Mouse (Mus musculus): ENCODE data around the gene Zyx.
A peak's percentile ranks its signal among the peaks of the same experiment; 100 is the strongest.

The Zyx gene

DNA sequence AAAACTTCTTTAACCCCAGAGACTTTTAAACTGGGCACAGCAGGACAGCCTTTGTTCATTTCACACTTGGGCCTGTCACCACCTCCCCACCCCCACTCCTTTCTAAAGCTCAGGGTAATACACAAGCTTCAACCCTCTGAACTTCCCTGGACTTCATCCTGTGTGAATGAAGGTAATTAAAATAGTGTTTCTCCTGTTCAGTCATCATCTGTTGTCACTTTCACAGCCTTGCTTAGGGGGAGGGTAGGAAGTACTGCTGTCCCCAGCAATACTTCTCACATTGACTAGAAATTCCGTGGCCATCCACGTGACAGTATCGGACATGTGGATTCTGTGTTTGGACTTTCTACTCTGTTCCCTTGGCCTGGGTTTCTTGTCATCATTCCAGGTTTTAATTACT is 20.4 kb downstream of the Zyx start:
- no peak for DNase-seq (ENCODE audit: low spot score)

DNA sequence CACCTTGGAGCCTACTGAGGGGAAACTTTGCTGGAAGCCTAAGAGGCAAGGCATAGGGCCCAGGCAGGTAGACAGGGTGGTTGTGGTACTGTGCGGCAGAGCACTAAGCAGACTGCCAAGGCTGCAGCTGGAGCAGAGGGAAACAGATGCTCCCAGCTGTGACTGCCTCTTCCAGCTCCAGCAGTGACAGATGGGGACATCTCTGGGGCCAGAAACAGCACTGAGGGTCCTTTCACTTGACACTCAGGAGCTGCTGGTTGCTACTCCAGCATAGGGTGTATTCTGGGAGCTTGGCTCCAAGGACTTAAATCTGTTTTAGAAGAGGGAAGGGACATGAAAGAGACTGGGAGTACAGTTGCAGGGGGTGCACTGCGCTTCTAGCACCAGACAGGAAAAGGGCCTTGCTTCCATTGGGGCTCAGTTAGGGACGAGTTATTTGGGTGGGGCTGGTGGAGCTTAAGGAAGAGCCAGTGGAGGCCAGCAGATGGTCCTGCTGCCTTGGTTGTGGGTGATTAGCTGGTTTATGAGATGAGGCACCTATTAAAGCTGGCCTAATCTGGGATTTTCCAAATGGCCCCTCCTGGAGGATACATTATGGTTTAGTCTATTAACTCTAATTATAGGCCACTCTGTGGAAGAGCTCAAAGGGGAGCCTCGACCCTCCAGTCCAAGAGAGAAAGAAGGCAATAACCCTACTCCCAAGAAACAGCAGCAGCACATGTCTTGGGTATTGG is 21.4 kb downstream of the Zyx start:
- no peak for DNase-seq (ENCODE audit: low spot score)

DNA sequence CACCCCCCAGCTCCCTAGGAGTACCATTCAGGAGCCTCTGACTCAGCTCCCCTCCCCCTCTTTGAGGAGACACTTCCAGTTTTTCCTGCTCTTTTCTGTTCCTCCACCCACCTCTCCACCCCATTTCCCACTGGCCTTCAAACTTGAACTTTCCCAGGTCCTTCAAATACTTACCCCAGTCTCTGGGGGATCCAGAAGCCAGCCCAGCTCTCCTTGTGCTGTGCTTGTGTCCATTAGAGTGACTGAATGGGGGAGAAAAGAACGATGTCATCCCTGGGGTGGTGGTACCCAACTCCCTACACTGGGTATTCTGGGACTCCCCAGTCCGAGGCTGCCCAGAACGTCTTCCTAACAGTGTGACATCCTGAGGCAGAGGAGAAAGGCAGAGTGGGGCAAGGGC is 22.6 kb downstream of the Zyx start:
- no peak for DNase-seq (ENCODE audit: low spot score)

- no peak for DNase-seq (ENCODE audit: low spot score)
Measured at GRCm38 (mm10) chr6:42372421-42372815, 23.0 kb downstream of the Zyx start.

DNA sequence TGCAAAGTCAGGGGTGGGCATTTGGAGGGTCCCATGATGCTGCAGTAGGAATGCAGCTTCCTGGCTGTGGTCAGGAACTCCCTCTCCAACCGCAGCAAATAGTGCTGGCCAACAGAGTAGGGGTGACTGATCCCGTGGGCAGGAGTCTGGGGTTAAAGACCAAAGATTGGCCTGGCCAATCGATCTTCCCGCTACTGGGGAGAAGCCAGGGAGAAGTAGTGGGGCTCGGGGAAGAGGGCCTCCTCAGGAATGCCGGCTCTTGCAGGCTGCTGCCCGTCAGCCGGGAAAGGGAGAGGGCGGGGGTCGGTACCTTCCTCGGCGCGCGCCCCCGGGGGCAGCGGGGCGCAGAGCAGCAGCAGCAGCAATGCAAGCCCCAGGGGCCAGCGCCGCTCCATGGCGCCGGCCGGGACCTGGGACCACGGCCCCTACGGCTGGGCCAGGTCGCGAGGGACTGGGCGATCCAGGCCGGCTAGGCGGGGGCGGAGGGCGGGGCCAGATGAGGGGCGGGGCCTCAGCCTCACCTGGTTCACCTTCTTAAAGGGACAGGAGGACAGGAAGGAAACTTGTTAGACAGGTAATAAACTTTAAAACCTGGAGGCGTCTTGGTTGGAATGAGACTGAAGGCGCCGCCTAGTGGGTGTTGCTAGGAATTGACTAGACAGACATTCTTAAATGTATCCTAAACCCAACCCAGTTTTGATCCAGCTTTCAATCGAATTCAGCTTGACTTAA is 23.6 kb downstream of the Zyx start, which contains the start of gene Epha1:
Gene Epha1, minus strand, starts transcription at position 453 of the 732 bp plus-strand sequence.
- DNase-seq (ENCODE audit: low spot score), result no peak

- no peak for DNase-seq (ENCODE audit: low spot score)
Measured at GRCm38 (mm10) chr6:42373669-42374430, 24.4 kb downstream of the Zyx start.

DNA sequence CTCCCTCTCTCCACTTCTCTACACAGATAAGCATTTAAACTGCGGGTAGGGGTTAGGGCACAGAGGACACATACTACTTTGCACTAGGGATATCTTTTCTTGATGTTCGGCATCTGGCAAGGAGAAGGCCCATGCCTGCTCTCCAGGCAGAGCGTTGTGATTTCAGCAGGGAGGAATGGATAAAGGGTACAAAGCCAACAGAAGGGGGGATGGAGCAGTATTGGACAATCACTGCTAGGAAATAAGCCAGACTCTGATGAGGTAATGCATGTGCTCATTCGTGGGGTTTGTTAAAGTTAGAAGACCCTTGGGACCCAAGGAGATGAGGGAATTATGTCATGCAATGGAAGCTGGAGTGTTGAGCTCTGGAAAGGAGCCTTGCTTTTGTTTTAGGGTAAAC is 25.3 kb downstream of the Zyx start:
- DNase-seq (ENCODE audit: low spot score), result no peak

DNA sequence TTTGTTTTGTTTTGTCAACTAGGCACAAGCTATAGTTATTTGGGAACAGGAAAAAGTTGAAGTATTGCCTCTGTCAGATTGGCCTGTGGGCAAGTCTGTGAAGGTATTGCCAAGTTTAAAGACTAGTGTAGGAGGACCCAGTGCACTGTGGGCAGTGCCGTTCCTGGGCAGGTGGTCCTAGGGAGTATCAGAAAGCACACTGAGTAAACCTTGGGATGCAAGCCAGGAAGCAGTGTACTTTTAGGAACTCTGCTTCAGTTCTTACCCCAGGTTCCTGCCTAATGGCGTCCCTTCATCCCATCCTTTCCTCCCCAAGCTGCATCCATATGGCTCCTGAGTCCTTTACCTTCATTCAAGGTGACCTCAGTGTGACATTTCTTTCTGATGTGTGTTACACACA is 25.7 kb downstream of the Zyx start:
- no peak for DNase-seq (ENCODE audit: low spot score)

- DNase-seq (ENCODE audit: low spot score), result no peak
Measured at GRCm38 (mm10) chr6:42376016-42376415, 26.6 kb downstream of the Zyx start.

DNA sequence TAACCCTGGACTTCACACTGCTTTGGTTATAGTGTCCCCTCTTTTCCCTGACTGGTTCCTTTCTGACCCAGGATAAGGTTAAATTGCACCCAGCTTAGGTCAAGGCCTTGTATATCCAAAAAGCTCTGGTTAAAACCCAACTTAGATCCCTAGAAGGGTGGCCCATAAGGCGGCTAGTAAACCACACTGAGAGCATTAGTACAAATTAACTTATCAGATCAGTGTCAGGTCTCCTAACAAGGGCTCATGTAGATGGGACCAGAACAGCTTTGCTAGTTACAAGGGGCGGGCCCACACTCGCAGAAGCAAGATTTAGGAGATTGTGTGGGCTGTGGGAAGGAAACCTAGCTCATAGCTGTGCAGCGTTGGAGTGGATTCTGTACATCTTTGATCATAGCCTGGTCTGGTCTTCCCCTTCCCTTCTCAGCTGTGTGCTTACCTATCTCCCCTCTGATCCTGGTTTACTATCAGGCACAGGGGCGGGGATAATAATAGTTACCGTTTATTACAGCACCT is 27.1 kb downstream of the Zyx start:
- no peak for DNase-seq (ENCODE audit: low spot score)

DNA sequence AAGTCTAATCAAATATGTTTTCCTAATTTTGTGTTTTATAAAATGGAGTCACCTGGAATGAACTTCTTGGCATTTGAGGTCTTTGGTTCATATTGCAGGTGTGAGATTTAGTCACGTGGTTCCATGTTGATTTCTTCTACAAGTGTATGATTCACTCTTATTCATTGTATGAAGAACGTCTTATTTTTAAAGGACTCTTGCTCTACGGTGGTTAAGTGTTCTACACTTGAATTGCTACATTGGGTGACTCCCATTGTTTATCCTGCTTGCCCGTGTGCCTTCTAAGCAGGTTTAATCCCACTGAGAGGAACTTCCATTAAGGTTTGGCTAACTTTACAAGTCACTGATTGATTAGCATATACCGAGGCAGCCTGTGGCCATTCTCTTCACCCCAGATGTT is 27.9 kb downstream of the Zyx start:
- DNase-seq (ENCODE audit: low spot score), result no peak

DNA sequence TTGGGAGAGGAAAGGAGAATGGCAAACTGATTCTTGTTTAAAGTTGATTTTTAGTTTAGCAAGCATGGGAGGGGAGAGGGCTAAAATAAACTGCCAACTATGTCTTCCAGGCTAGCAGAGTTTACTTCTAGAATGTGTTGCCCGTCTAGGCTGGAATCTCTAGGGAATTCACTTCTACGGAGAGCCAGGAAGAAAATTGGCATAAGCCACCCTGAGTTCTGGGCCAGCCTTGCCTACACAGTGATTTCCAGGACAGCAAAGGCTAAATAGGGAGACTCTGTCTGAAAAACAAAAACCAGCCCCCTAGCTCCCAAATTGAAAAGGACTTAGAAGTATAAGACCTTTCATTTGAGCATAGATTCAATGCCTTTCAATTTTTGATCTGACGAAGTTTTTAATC is 30.1 kb downstream of the Zyx start:
- DNase-seq (ENCODE audit: low spot score), result no peak

GRCm38 (mm10) chr6:42380416-42381144 is 31.1 kb downstream of the Zyx start:
- peak; percentile 17 for DNase-seq (ENCODE audit: low spot score)

- DNase-seq (ENCODE audit: low spot score), result no peak
Measured at GRCm38 (mm10) chr6:42381221-42381620, 31.8 kb downstream of the Zyx start.

DNA sequence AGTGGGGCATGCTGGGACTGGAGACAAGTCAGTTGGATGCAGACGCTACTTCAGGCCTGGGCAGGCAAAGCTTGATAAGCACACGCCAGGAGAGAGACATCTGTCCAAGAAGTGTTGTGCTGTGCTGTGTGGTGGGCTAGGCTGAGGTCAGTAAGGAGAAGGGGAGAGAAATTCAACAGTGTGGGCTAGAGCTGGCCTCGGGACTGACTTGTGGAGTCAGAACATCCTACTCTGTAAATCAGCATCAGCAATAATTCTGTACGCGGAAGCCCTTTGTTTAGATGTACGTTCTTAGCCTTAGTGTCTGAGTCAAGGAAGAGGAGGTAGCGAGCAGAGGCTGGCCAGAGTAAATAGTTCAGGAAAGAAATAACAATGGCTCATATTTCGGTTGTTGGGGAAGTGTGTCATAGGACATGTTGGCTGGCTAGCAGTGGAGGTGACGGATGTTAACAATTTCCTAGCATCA is 32.5 kb downstream of the Zyx start:
- DNase-seq (ENCODE audit: low spot score), result no peak

- DNase-seq (ENCODE audit: low spot score), result no peak
Measured at GRCm38 (mm10) chr6:42383360-42383759, 33.9 kb downstream of the Zyx start.

GRCm38 (mm10) chr6:42385635-42386034 is 36.2 kb downstream of the Zyx start:
- no peak for DNase-seq (ENCODE audit: low spot score)

DNA sequence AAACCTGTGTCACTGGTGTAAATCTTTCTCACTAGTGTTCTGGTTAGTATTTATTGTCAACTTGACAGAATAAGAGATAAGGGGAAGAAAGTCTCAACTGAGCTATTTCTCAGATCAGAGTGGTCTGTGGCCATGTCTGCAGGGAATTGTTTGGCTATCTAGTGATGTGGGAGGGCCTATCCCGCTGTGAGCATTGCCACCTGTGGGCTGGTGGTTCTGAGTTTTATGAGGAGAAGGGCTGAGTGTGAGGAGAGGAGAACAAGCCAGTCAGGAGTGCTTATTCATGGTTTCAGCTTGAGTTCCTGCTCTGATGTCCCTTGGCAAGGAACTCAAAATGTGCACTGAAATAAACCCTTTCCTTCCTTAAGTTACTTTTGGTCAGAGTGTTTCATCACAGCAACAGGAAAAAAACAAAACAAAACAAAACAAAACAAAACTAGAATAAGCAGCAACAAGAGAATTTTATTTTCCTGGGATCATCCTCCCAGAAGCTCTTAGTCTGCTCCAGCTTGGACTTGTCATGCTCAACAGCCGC is 42.4 kb downstream of the Zyx start:
- no peak for DNase-seq (ENCODE audit: low spot score)

DNA sequence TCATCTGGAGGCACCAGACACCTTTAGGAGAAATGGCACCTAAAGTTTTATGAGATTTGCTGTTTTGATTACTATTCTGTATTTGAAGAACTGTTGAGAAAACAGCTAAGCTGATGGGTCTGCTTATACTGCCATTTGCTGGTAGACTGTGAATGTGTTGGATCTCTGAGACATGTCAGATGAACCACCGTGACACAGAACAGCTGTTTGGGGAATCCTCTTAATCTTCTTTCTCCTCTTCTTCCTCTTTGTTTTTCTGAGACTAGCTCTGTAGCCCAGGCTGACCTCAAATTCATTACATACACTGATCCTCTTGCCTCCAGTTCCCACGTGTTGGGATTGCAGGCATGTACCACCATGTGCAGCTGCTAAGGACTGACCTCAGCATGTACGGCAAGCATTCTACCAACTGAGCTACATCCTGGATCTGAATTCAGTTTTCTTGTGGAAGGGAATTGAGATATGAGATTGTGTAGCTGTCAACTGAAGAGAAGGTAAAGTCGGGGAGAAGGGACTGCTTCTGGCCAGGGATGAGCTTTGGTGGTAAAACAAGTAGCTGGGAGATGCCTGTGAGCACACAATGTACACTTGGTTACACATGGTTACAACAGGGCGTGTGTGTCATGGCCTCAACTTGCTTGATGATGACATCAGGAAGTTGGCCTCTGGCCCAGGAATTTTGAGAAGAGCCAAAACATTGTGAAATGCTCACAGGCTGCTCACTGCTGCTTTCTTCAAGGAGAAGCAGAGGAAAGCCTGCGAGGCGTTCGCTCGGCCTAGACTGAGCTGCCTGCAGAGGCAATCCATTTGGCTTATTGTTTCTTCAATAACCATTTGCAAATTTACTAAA is 46.8 kb downstream of the Zyx start:
- peak; percentile 25 for DNase-seq (ENCODE audit: low spot score)

DNA sequence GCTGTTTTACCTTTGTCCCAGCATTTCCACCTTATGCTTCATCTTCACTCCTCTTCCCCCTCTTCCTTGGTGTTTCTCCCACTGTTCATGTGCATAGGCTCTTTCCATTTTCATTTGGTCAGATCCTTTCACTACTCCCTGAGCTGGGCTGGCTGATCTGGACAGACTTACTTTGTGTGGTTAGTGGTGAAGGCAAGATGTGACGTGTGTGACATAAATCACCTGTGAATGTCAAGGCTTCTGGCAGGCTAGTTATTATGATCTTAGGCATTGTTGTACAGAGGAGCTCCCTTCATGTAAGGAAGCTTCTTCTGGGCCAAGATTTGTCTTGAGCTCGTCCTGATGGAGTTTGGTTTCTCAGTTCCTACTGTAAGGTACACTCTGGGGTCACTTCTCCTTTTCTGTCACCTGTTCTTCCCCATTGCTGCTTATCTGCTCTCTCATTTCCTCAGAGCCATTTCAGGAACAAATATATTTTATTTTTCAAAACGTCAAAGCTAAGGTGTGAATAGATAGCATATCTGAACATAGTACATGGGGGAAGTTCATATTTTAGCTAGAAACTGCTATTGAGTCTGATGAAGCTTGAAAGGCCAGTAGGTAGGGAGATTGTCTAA is 47.7 kb downstream of the Zyx start:
- no peak for DNase-seq (ENCODE audit: low spot score)

All from layer of hippocampus, adult 9-10 months (tissue).